Mouse (Mus musculus) embryonic fibroblast, embryonic 13.5 days (primary cell): ENCODE measurements at regions not wholly inside any gene's neighbourhood (a gene's known extent, or its start where the extent isn't known, plus 50 kb on each side); places are given as distances from the start of the nearest gene placed in this dataset.

Experiments used
- H3K27ac ChIP-seq: 2 replicates; pipeline ENCODE4 v1.5.1; 2012; ENCODE audit warnings: low read length, control low read depth, inconsistent platforms; ENCODE audit not compliant: insufficient read depth
- H3K4me1 ChIP-seq: 2 replicates; pipeline ENCODE4 v1.6.1; 2011; ENCODE audit warnings: low read length; ENCODE audit not compliant: control insufficient read depth, insufficient read depth
- H3K4me3 ChIP-seq: 2 replicates; pipeline ENCODE4 v1.5.1; 2011; ENCODE audit warnings: mild to moderate bottlenecking, control low read depth, low read length; ENCODE audit not compliant: insufficient read depth
- CTCF ChIP-seq: IDR thresholded peaks from 2 replicates; pipeline ENCODE4 v1.5.1; 2011; ENCODE audit warnings: mild to moderate bottlenecking, control low read depth, low read length, moderate library complexity, borderline replicate concordance; ENCODE audit not compliant: insufficient read depth
- POLR2A ChIP-seq: IDR thresholded peaks from 2 replicates; pipeline ENCODE4 v1.6.1; 2011; ENCODE audit warnings: low read depth, mild to moderate bottlenecking, control low read depth, low read length, moderate library complexity

DNA sequence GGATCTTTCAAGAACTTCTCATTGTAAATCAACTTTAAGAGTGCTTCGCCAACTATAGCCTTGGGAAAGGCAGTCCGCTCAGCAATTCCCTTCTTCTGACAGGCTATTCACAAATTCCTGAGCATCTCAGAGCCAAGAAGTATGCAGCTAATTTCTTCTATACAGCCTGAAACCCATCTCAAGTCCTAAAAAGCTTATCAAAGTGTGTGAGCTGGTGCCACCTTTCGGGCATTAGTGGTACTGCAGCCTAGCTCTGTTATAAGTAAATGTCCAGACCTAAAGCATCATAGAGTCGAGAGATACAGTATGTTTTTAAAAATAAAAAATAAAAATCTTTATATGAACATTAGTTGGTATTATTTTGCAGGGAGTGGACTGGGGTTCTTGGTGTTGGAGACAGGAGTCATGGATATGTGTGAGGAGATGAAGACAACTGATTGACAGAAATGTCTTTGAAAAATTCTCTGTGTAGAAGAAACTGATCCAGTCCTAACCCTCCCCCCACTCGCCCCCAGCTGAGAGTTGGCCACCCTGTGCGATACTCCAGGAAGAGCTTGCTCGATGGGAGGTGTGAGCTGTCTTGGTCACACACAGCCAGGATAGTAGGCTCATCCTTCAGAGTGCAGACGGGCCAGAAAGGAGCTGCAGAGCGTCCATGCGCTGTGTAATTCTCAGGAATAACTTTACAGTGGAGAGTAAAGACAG, 56.4 kb downstream of the Bod1 start:
- no peak overlapping the region for H3K27ac ChIP-seq
- no peak for TF ChIP-seq POLR2A
- 0 out of 2 replicates have a peak, but pooled peaks have one; percentile 29 for TF ChIP-seq CTCF
- no peaks in the 10 kb centered on the region; the same call in 1 of the 2 replicates for H3K4me1 ChIP-seq
- no peak overlapping the region for H3K4me3 ChIP-seq

DNA sequence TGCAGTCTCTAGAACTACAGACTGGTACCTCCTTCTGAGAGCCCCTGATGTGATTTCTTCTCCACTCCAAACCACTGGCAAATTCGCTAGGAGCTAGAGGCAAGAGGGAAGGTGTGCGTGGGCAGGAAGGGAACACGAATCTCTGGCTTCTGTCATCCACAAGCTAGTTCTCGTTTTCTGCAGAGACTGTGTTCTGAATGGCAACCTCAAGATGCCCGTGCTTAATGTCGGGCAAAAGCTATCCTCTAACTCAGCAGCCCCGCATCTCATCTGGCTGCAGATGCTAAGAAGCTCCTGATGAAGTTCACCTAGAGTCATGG, 57.3 kb downstream of the Bod1 start:
- TF ChIP-seq CTCF (no peak), POLR2A (no peak)
- Histone ChIP-seq H3K27ac (no peak overlapping the region), H3K4me1 (no peaks in the 10 kb centered on the region; the same call in 1 of the 2 replicates), H3K4me3 (no peak overlapping the region)

GRCm38 (mm10) chr11:31613688-31614393, 57.8 kb downstream of the Bod1 start:
- H3K27ac ChIP-seq: no peak overlapping the region
- no peaks in the 10 kb centered on the region; the same call in 1 of the 2 replicates for H3K4me1 ChIP-seq
- H3K4me3 ChIP-seq: no peak overlapping the region
- no peak for TF ChIP-seq CTCF
- no peak for TF ChIP-seq POLR2A

- H3K4me1 ChIP-seq: 0 out of 2 replicates have a peak, but pooled peaks cover 3% of the 10 kb centered on the region
- no peak overlapping the region for H3K4me3 ChIP-seq
- TF ChIP-seq CTCF (no peak), POLR2A (no peak)
- H3K27ac ChIP-seq: no peak overlapping the region
Measured at GRCm38 (mm10) chr11:31608458-31608857, 63.2 kb downstream of the Bod1 start.

GRCm38 (mm10) chr11:31601499-31601898, 70.2 kb downstream of the Bod1 start:
- H3K4me1 ChIP-seq: no peaks in the 10 kb centered on the region
- no peak for TF ChIP-seq POLR2A
- no peak for TF ChIP-seq CTCF
- H3K4me3 ChIP-seq: no peak overlapping the region
- H3K27ac ChIP-seq: no peak overlapping the region

DNA sequence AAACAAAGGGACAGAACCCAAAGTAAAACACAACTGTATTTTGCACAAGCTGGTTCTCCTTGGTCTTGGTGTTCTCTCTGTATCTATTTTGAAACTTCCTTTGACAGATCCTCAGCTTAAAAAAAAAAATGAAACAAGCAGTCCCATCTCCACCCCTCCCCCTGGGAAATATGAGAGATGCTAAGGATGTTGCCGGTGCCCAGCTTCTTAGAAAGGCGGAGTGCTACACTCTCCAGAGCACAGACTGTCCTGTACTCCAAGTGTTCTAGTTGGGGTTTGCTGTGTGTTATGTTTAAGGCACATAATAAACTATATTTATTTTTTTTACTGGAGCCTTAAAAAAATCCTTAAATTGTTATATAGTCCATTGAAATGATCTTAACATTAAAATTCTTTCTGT, 78.1 kb downstream of the Bod1 start:
- Histone ChIP-seq H3K4me3 (no peak overlapping the region), H3K4me1 (no peaks in the 10 kb centered on the region), H3K27ac (no peak overlapping the region)
- TF ChIP-seq CTCF (no peak), POLR2A (no peak)

DNA sequence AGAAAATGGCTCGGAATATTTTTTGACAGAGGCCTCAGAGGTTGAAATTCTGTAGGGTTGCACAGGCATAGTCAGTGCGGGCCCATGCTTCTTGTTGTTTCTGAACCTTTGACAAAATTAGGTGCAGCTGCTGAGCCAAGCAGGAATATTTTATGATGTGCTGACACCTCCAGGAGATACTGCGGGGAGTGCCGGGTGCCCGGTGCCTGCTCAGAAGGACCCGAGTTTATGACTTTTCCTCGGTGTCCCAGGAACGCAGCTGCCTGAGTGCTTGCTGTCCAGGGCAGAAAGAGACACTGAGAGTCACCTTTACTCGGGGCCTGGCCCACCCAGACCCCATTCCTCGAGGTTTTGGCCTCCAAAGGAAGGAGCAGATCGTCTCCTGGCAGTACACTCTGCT, 79.6 kb downstream of the Bod1 start:
- H3K27ac ChIP-seq: no peak overlapping the region
- no peak overlapping the region for H3K4me3 ChIP-seq
- no peaks in the 10 kb centered on the region for H3K4me1 ChIP-seq
- no peak for TF ChIP-seq CTCF
- no peak for TF ChIP-seq POLR2A

GRCm38 (mm10) chr11:31591037-31591554, 80.6 kb downstream of the Bod1 start:
- no peak for TF ChIP-seq CTCF
- TF ChIP-seq POLR2A: no peak
- H3K4me1 ChIP-seq: no peaks in the 10 kb centered on the region
- no peak overlapping the region for H3K27ac ChIP-seq
- H3K4me3 ChIP-seq: no peak overlapping the region

DNA sequence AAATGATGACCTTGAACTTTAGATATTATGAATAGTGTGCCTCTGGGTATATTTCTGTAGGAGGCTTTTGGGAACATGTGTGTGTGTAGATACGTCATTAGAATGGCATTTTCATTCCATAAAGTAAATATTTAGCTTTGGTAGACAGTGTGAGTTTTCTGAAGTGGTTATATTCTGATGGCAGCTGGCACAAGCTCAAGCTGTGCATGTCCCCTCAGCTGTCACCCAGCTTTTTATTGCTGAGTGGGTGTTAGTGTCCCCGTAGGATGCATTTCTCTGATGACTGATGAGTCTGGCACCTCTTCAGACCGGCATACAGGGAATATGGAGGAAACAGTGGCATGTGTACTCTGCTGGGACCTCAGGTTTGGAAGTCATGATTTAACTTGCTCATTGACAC, 96.7 kb downstream of the Bod1 start:
- Histone ChIP-seq H3K27ac (no peak overlapping the region), H3K4me3 (no peak overlapping the region), H3K4me1 (no peaks in the 10 kb centered on the region)
- TF ChIP-seq POLR2A: no peak
- TF ChIP-seq CTCF: no peak
